Mouse (Mus musculus) heart, postnatal 25 days (tissue): Measurements from ENCODE around the gene Atp6v1b1. TPM values are rescaled to one million over a fixed set of nuclear protein-coding genes. Genes with fewer than 3 reads are reported as not detected.

Experiments used
- DNase-seq: peaks from one replicate; pipeline ENCODE4 v3.0.0; 2022; ENCODE audit warnings: low spot score
- intact Hi-C: fragments of 180-260 bp; cut with DNase I; formaldehyde crosslinking; loops from one replicate; pipeline ENCODE4 v1.15.1; 2025
- total RNA-seq, 2 experiments: library from RNA; stranded (reverse); gene quantifications; 2 replicates each; pipeline ENCODE4 v1.2.3; 2021

Gene Atp6v1b1
- total RNA-seq, 2 experiments from 2014 or later, result not detected

- no peak for DNase-seq
- intact Hi-C loops, result no loop called here
Observed at GRCm38 (mm10) chr6:83714221-83715123, 28.3 kb upstream of the Atp6v1b1 start.

GRCm38 (mm10) chr6:83715461-83716196 is 27.2 kb upstream of the Atp6v1b1 start:
- no peak for DNase-seq
- intact Hi-C loops, result no loop called here

GRCm38 (mm10) chr6:83717026-83717425 is 25.8 kb upstream of the Atp6v1b1 start:
- intact Hi-C loops, result no loop called here
- DNase-seq, result no peak

GRCm38 (mm10) chr6:83722526-83722925 is 20.3 kb upstream of the Atp6v1b1 start:
- intact Hi-C loops, result no loop called here
- DNase-seq, result no peak

- intact Hi-C loops, result no loop called here
- no peak for DNase-seq
Observed at GRCm38 (mm10) chr6:83727178-83727577, 15.6 kb upstream of the Atp6v1b1 start.

- intact Hi-C loops, result no loop called here
- no peak for DNase-seq
Observed at GRCm38 (mm10) chr6:83728488-83728887, 14.3 kb upstream of the Atp6v1b1 start.

GRCm38 (mm10) chr6:83729350-83729970 is 13.3 kb upstream of the Atp6v1b1 start:
- intact Hi-C loops, result no loop called here
- DNase-seq, result no peak

- intact Hi-C loops, result loop anchor here (1.0 kb wide), 2 partner anchors 37 to 41 kb away; no protein-coding TSS in a partner anchor
- no peak for DNase-seq
Observed at GRCm38 (mm10) chr6:83731128-83731527, 11.7 kb upstream of the Atp6v1b1 start.

- intact Hi-C loops, result no loop called here
- DNase-seq, result no peak
Observed at GRCm38 (mm10) chr6:83737311-83737710, 5.5 kb upstream of the Atp6v1b1 start.

- DNase-seq, result no peak
Observed at GRCm38 (mm10) chr6:83738596-83738995, 4.2 kb upstream of the Atp6v1b1 start.

GRCm38 (mm10) chr6:83743212-83743611 is 422 bp downstream of the Atp6v1b1 start:
- intact Hi-C loops, result no loop called here
- no peak for DNase-seq

More at GRCm38 (mm10) chr6:83738596-83738995, 4.2 kb upstream of the Atp6v1b1 start:
- intact Hi-C loops, result no loop called here

- no peak for DNase-seq
- intact Hi-C loops, result no loop called here
Observed at GRCm38 (mm10) chr6:83744126-83744525, 1.3 kb downstream of the Atp6v1b1 start.

- intact Hi-C loops, result no loop called here
- DNase-seq, result no peak
Observed at GRCm38 (mm10) chr6:83744557-83744956, 1.8 kb downstream of the Atp6v1b1 start.

- intact Hi-C loops, result no loop called here
- no peak for DNase-seq
Observed at GRCm38 (mm10) chr6:83745466-83745865, 2.7 kb downstream of the Atp6v1b1 start.

- intact Hi-C loops, result no loop called here
- no peak for DNase-seq
Observed at GRCm38 (mm10) chr6:83749286-83749685, 6.5 kb downstream of the Atp6v1b1 start.

- DNase-seq, result no peak
- intact Hi-C loops, result no loop called here
Observed at GRCm38 (mm10) chr6:83750171-83750684, 7.4 kb downstream of the Atp6v1b1 start.

GRCm38 (mm10) chr6:83756051-83756450 is 13.3 kb downstream of the Atp6v1b1 start:
- DNase-seq, result no peak
- intact Hi-C loops, result no loop called here

GRCm38 (mm10) chr6:83762344-83762743 is 19.6 kb downstream of the Atp6v1b1 start, which contains the start of gene Ankrd53:
Gene Ankrd53 (plus strand): TSS chr6:83762644.
- no peak for DNase-seq
- intact Hi-C loops, result no loop called here

GRCm38 (mm10) chr6:83762880-83763431 is 20.2 kb downstream of the Atp6v1b1 start:
- intact Hi-C loops, result no loop called here
- peak; percentile 21 for DNase-seq

GRCm38 (mm10) chr6:83766982-83767381 is 24.2 kb downstream of the Atp6v1b1 start:
- no peak for DNase-seq
- intact Hi-C loops, result no loop called here
